Mouse (Mus musculus) myocyte (in vitro differentiated cells): Measurements from ENCODE around the gene Gm29427. TPM values are rescaled to one million over a fixed set of nuclear protein-coding genes. Genes with fewer than 3 reads are reported as not detected.
A peak's percentile ranks its signal among the peaks of the same experiment; 100 is the strongest.

Experiments used
- H3K27me3 ChIP-seq: one replicate; pipeline ENCODE4 v1.6.1; 2011; ENCODE audit not compliant: control insufficient read depth, insufficient read depth, insufficient read length
- H3K36me3 ChIP-seq: one replicate; pipeline ENCODE4 v1.6.1; 2011; ENCODE audit not compliant: control insufficient read depth, insufficient read depth
- H3K4me2 ChIP-seq: one replicate; pipeline ENCODE4 v1.6.1; 2011; ENCODE audit warnings: low read depth, control low read depth
- H3K4me3 ChIP-seq: one replicate; pipeline ENCODE4 v1.5.1; 2011; ENCODE audit warnings: mild to moderate bottlenecking, control low read depth, moderate library complexity
- H3K79me2 ChIP-seq: one replicate; pipeline ENCODE4 v1.6.1; 2011; ENCODE audit not compliant: control insufficient read depth, insufficient read depth
- H3ac ChIP-seq: one replicate; pipeline ENCODE4 v1.6.1; 2011; ENCODE audit not compliant: control insufficient read depth, insufficient read length
- CEBPB ChIP-seq: IDR thresholded peaks from 2 replicates; pipeline ENCODE4 v1.6.1; 2011; ENCODE audit warnings: mild to moderate bottlenecking, moderate library complexity; ENCODE audit not compliant: poor library complexity, insufficient read depth, severe bottlenecking
- E2F4 ChIP-seq: IDR thresholded peaks from one replicate; pipeline ENCODE4 v1.6.1; 2011; ENCODE audit warnings: mild to moderate bottlenecking, control low read depth, moderate library complexity; ENCODE audit not compliant: insufficient read depth
- MAX ChIP-seq: IDR thresholded peaks from one replicate; pipeline ENCODE4 v1.6.1; 2011; ENCODE audit warnings: low read depth, mild to moderate bottlenecking, control low read depth
- MYOD1 ChIP-seq, 3 experiments: IDR thresholded peaks; one replicate each; pipeline ENCODE4 v1.6.1; 2011; ENCODE audit warnings: control low read depth in 2 of 3, low read depth in 2 of 3, mild to moderate bottlenecking in 2 of 3, moderate library complexity in 1 of 3; ENCODE audit not compliant: insufficient read length in 2 of 3, control insufficient read depth in 1 of 3
- MYOG ChIP-seq, 3 experiments: IDR thresholded peaks; one replicate each; pipeline ENCODE4 v1.6.1; 2011; ENCODE audit warnings: control low read depth in 2 of 3, low read depth in 2 of 3, mild to moderate bottlenecking in 2 of 3; ENCODE audit not compliant: insufficient read length in 2 of 3, control insufficient read depth in 1 of 3, insufficient read depth in 1 of 3
- POLR2A ChIP-seq: IDR thresholded peaks from one replicate; pipeline ENCODE4 v1.6.1; 2011; ENCODE audit warnings: low read depth, mild to moderate bottlenecking, control low read depth, moderate library complexity; ENCODE audit not compliant: insufficient read length
- POLR2AphosphoS2 ChIP-seq: IDR thresholded peaks from one replicate; pipeline ENCODE4 v1.6.1; 2011; ENCODE audit warnings: low read depth, control low read depth; ENCODE audit not compliant: insufficient read length
- REST ChIP-seq: IDR thresholded peaks from one replicate; pipeline ENCODE4 v1.6.1; 2011; ENCODE audit warnings: mild to moderate bottlenecking, control low read depth, moderate library complexity; ENCODE audit not compliant: insufficient read depth, insufficient read length
- SRF ChIP-seq: IDR thresholded peaks from one replicate; pipeline ENCODE4 v1.6.1; 2011; ENCODE audit warnings: low read depth; ENCODE audit not compliant: control insufficient read depth, insufficient read length
- TCF12 ChIP-seq: IDR thresholded peaks from one replicate; pipeline ENCODE4 v1.6.1; 2011; ENCODE audit warnings: mild to moderate bottlenecking, control low read depth; ENCODE audit not compliant: poor library complexity, insufficient read depth, severe bottlenecking
- TCF3 ChIP-seq: IDR thresholded peaks from one replicate; pipeline ENCODE4 v1.6.1; 2011; ENCODE audit warnings: low read depth, control low read depth; ENCODE audit not compliant: insufficient read length
- USF1 ChIP-seq: IDR thresholded peaks from one replicate; pipeline ENCODE4 v1.6.1; 2011; ENCODE audit warnings: low read depth, mild to moderate bottlenecking, control low read depth, moderate library complexity
- polyA plus RNA-seq: library from polyadenylated mRNA; unstranded; fragments of >200 nt; fragmentation: generic; extraction: Trizol; gene quantifications from one replicate; pipeline ENCODE4 v1.2.1, GENCODE M21; 2012; ENCODE audit warnings: missing spikeins

Gene Gm29427
- polyA plus RNA-seq, 1 experiment: not detected

GRCm38 (mm10) chr1:130742201-130742600 lies 26.6 kb upstream of the Gm29427 start:
- Histone ChIP-seq H3K36me3 (no peaks in the 10 kb centered on the region), H3ac (no peak overlapping the region), H3K27me3 (no peaks in the 10 kb centered on the region), H3K79me2 (no peaks in the 10 kb centered on the region), H3K4me3 (no peak overlapping the region), H3K4me2 (no peak overlapping the region)
- no peak for TF ChIP-seq CEBPB
- no peak for TF ChIP-seq TCF12
- TF ChIP-seq TCF3: no peak
- TF ChIP-seq SRF: no peak
- no peak for TF ChIP-seq MAX
- no peak for TF ChIP-seq REST
- no peak for TF ChIP-seq E2F4
- TF ChIP-seq POLR2A: no peak

- H3K4me2 ChIP-seq: peak overlapping the region; percentile 52
- H3K79me2 ChIP-seq: no peaks in the 10 kb centered on the region
Measured at GRCm38 (mm10) chr1:130740781-130741720, 25.5 kb upstream of the Gm29427 start.

GRCm38 (mm10) chr1:130740227-130740648 lies 24.6 kb upstream of the Gm29427 start:
- no peak overlapping the region for H3K4me3 ChIP-seq
- H3K27me3 ChIP-seq: no peaks in the 10 kb centered on the region
- peak overlapping the region; percentile 52 for H3K4me2 ChIP-seq
- no peaks in the 10 kb centered on the region for H3K36me3 ChIP-seq
- TF ChIP-seq POLR2AphosphoS2: no peak
- TF ChIP-seq SRF: no peak
- TF ChIP-seq MYOD1 (IDR thresholded peaks at IDR 0.05; ENCODE audit: control insufficient read depth in 1 of 3, insufficient read length in 2 of 3, low read depth in 2 of 3): no peak
- no peak for TF ChIP-seq MYOG (IDR thresholded peaks at IDR 0.05; ENCODE audit: control insufficient read depth in 1 of 3, insufficient read depth in 1 of 3, insufficient read length in 2 of 3, low read depth in 2 of 3)
- no peak for TF ChIP-seq REST
- no peak for TF ChIP-seq USF1
- TF ChIP-seq TCF3: no peak
- no peak for TF ChIP-seq TCF12
- no peak for TF ChIP-seq POLR2A
- no peak for TF ChIP-seq MAX
- TF ChIP-seq CEBPB: no peak
- TF ChIP-seq E2F4: no peak
- no peaks in the 10 kb centered on the region for H3K79me2 ChIP-seq
- no peak overlapping the region for H3ac ChIP-seq

More at GRCm38 (mm10) chr1:130740781-130741720, 25.5 kb upstream of the Gm29427 start:
- TF ChIP-seq POLR2AphosphoS2: no peak
- no peak overlapping the region for H3ac ChIP-seq
- H3K27me3 ChIP-seq: no peaks in the 10 kb centered on the region
- no peak overlapping the region for H3K4me3 ChIP-seq
- H3K36me3 ChIP-seq: no peaks in the 10 kb centered on the region

GRCm38 (mm10) chr1:130739636-130740035 lies 24.0 kb upstream of the Gm29427 start:
- Histone ChIP-seq H3K4me3 (no peak overlapping the region), H3K27me3 (no peaks in the 10 kb centered on the region), H3K36me3 (no peaks in the 10 kb centered on the region), H3K4me2 (no peak overlapping the region), H3K79me2 (no peaks in the 10 kb centered on the region), H3ac (no peak overlapping the region)
- TF ChIP-seq MAX (no peak), REST (no peak)

- H3K36me3 ChIP-seq: no peaks in the 10 kb centered on the region
- H3K4me2 ChIP-seq: no peak overlapping the region
- TF ChIP-seq MAX (no peak), SRF (no peak), USF1 (no peak), POLR2A (no peak), CEBPB (no peak), MYOD1 (IDR thresholded peaks at IDR 0.05; ENCODE audit: control insufficient read depth in 1 of 3, insufficient read length in 2 of 3, low read depth in 2 of 3) (no peak), TCF12 (no peak), REST (no peak), MYOG (IDR thresholded peaks at IDR 0.05; ENCODE audit: control insufficient read depth in 1 of 3, insufficient read depth in 1 of 3, insufficient read length in 2 of 3, low read depth in 2 of 3) (no peak), TCF3 (no peak), E2F4 (no peak), POLR2AphosphoS2 (no peak)
- no peak overlapping the region for H3ac ChIP-seq
- no peaks in the 10 kb centered on the region for H3K79me2 ChIP-seq
- no peaks in the 10 kb centered on the region for H3K27me3 ChIP-seq
- H3K4me3 ChIP-seq: no peak overlapping the region
Measured at GRCm38 (mm10) chr1:130738551-130739106, 23.0 kb upstream of the Gm29427 start.
